Mouse (Mus musculus): ENCODE measurements around the gene Luc7l2.

DNA sequence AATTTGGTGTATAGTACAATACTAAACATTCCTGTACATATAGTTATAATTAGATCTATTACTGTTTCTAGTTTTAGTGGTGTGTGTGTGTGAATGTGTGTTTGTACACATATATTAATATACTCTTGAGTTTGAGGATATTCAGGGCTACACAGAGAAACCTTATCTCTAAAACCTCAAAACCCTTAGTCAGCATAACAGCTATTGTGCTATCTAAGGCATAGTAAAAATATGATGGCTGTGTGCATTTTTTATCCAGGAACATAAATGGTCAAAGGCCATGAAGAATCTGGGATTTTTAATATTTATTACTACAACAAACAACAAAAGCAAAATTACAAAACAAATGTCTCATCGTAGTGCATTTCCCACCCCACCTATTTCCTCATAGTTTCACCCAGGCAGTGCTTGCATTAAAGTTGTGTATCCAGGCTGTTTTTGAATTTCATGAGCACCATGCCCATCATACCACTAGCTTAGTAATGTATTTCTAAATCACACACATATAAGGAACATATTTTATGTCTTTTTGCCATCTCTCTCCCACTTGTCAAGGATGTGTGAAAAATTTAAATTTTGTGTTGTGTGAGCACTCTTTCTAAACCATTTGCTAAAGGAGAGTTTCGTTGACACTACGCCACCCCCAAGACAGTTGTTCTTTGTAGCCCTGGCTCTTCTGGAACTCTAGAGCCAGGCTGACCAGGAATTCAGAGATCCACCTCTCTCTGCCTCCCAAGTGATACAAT, 29.2 kb downstream of the Luc7l2 start:
- TF ChIP-seq EP300 (IDR thresholded peaks at IDR 0.05; ENCODE audit: low read depth) (no peak), CTCF (IDR thresholded peaks at IDR 0.05; ENCODE audit: low read depth) (no peak)

Data from heart, postnatal 0 days (tissue).